Comparison of ENCODE assay signal across 36 mouse cellular contexts in genomic region chr14:14784223-14784622, GRCm38 (mm10). TPM values are rescaled to one million over a fixed set of nuclear protein-coding genes. Genes with fewer than 3 reads are reported as not detected.
"Had no signal": no experiment of that assay in that cellular context is flagged by ENCODE, and none has a peak within 500 bp of the region (broad histone marks: within the 10 kb centered on the region; RNA-seq: fewer than 3 reads in every experiment).

No protein-coding gene starts in this region.

- H3K9ac ChIP-seq: heart, embryonic 12.5 days; heart, embryonic 13.5 days; heart, embryonic 15.5 days; hindbrain, embryonic 12.5 days; hindbrain, embryonic 13.5 days; hindbrain, embryonic 14.5 days; hindbrain, embryonic 15.5 days; intestine, embryonic 15.5 days had no signal

- ATAC-seq: hindbrain, embryonic 16.5 days; hindbrain, postnatal 0 days; intestine, embryonic 15.5 days; intestine, embryonic 16.5 days; intestine, postnatal 0 days had no signal

- H3K9me3 ChIP-seq: heart, embryonic 10.5 days; heart, embryonic 13.5 days; heart, embryonic 15.5 days; hindbrain, embryonic 10.5 days; hindbrain, embryonic 12.5 days; hindbrain, embryonic 13.5 days; hindbrain, embryonic 15.5 days; intestine, embryonic 15.5 days had no signal

- H3K27ac ChIP-seq: heart, embryonic 10.5 days; heart, embryonic 13.5 days; heart, embryonic 15.5 days; hindbrain, embryonic 10.5 days; hindbrain, embryonic 12.5 days; hindbrain, embryonic 13.5 days; hindbrain, embryonic 14.5 days; hindbrain, embryonic 15.5 days; hindbrain, postnatal 0 days; intestine, embryonic 15.5 days; kidney, postnatal 0 days; layer of hippocampus, adult 2 months; left cerebral cortex, adult 2 months had no signal

- H3K4me3 ChIP-seq: heart, embryonic 10.5 days; heart, embryonic 12.5 days; heart, embryonic 13.5 days; heart, embryonic 15.5 days; hindbrain, embryonic 10.5 days; hindbrain, embryonic 12.5 days; hindbrain, embryonic 13.5 days; hindbrain, embryonic 15.5 days; intestine, embryonic 15.5 days; layer of hippocampus, adult 2 months; left cerebral cortex, adult 2 months had no signal

- H3K27me3 ChIP-seq: heart, embryonic 12.5 days; heart, embryonic 13.5 days; heart, embryonic 15.5 days; hindbrain, embryonic 12.5 days; hindbrain, embryonic 13.5 days; hindbrain, embryonic 15.5 days; intestine, embryonic 15.5 days had no signal

- DNase-seq: heart, postnatal 10 days; heart, postnatal 14 days; heart, postnatal 4 days; kidney, adult 11 months; kidney, adult 18-20 months; kidney, adult 2 months; kidney, adult 8-10 months; kidney, adult 9 months; kidney, postnatal 10 days; kidney, postnatal 14 days; kidney, postnatal 25 days; kidney, postnatal 36 days; kidney, postnatal 4 days; layer of hippocampus, adult 9-11 months; layer of hippocampus, postnatal 36 days had no signal

- H3K4me2 ChIP-seq: heart, embryonic 11.5 days; heart, embryonic 12.5 days; heart, embryonic 13.5 days; heart, embryonic 15.5 days; hindbrain, embryonic 12.5 days; hindbrain, embryonic 13.5 days; hindbrain, embryonic 14.5 days; hindbrain, embryonic 15.5 days; intestine, embryonic 15.5 days had no signal

- H3K4me1 ChIP-seq: heart, embryonic 10.5 days; heart, embryonic 12.5 days; heart, embryonic 13.5 days; heart, embryonic 15.5 days; hindbrain, embryonic 10.5 days; hindbrain, embryonic 12.5 days; hindbrain, embryonic 13.5 days; hindbrain, embryonic 15.5 days; intestine, embryonic 15.5 days had no signal

RNA-seq across cellular contexts. Expression of gene Nek10, which starts 19.0 kb away (rescaled TPM):
- total RNA-seq: hematopoietic stem cell, adult 5-6 weeks had no signal
- polyA plus RNA-seq: heart, embryonic 10.5 days; heart, embryonic 11.5 days; heart, embryonic 12.5 days; hindbrain, embryonic 13.5 days; intestine, embryonic 15.5 days; intestine, embryonic 16.5 days; intestine, postnatal 0 days; kidney, adult 2 months; kidney, embryonic 14.5 days; kidney, embryonic 16.5 days had no signal
